Mouse (Mus musculus): Measurements from ENCODE around the gene Rassf3.

Gene Rassf3

DNA sequence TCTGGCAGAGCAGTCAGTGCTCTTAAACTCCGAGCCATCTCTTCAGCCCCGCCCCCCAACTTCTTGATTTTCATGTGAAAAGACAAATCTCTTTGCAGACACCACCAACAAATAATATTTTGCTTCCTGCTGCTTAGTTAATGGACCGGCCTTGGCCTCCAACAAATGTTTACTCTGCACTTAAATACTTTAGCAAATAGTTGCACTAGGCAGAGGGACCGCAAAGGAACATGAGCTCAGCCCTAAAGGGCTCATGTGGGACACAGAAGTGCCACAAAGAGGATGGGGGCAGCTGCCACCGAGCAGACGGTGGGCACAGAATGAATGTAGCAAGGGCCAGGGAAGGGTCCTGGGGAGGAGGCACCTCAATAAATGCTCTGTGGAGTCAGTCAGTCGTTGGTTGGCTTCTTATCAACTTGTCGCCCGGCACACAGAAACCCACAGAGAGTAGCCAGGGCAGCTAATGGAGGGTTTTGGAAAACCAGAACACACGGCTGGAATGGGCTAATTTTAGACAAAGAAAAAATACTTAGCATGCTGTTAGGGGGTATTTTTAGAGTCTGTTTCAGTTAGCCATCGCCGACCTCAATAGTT lies 44.0 kb downstream of the Rassf3 start:
- no peak for DNase-seq (ENCODE audit: extremely low spot score, low read depth, low spot score)

- no peak for DNase-seq (ENCODE audit: extremely low spot score, low read depth, low spot score)
Measured at GRCm38 (mm10) chr10:121430764-121431540, 45.2 kb downstream of the Rassf3 start.

GRCm38 (mm10) chr10:121429981-121430682 lies 46.0 kb downstream of the Rassf3 start:
- no peak for DNase-seq (ENCODE audit: extremely low spot score, low read depth, low spot score)

DNA sequence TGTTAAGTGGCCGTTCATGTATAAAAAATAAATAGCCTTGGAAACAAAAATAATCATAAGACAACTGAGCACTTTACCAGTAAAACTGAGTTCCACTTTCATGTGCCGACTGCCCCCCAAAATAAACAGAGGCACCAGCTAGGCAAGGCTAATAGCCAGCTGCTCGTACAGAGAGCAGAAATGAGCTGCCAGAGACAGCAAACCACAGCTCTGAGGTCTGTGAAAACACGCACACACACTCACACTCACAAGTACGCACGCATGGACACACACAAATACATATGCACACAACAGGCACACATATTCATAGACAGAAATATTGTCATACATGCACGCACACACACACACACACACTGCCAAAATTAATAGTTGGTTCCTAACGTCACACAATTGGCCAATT lies 46.6 kb downstream of the Rassf3 start:
- no peak for DNase-seq (ENCODE audit: extremely low spot score, low read depth, low spot score)

DNA sequence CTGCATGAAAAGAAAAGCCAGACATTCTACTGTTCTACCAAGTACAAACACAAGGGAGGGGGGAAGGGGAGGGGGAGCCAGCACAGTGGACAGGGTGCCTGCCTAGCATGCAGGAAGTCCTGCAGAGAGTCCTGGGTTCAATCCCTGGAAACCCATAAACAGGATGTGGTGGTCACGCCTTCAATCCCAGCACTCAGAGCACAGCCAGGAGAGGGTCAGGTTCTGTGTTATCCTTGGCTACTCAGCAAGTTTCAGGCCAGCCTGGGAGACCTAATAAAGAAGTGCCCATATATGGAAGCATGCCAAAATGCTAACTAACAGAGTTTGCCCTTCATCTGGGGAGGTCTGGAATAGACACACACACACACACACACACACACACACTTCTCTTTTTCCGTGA lies 47.1 kb downstream of the Rassf3 start:
- no peak for DNase-seq (ENCODE audit: extremely low spot score, low read depth, low spot score)

DNA sequence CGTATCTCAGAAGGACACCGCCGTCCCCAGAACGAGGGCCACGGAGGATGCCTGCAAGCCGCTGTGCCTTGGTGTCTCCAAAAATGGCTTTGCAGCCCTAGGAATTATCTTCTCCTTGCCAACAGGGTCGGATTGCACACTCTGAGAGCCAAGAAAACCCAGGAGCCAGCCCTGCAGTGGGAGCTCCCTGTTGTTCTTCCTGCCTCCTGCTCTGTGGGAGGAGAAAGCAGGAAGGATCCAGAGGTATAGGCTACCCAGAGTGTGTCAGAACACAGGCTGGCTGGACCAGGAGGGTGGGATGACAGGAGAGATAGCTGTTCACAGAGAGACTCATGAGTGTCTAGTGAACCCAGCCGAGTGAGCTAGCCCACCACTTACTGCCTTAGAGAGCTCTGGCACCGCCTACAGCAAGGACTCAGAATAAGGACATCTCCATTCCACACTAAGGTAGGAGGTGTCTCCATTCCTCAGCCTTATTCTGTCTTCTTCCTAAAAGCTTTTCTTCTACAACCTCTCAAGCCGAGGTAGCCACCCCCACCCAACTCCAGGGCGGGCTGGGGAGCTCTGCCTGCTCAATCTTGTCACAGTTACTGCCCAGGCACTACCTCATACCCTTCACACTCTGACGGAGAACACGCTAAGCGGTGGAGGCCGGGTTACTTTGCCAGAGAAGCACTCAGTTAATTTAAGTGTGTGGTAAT lies 48.0 kb downstream of the Rassf3 start:
- no peak for DNase-seq (ENCODE audit: extremely low spot score, low read depth, low spot score)

GRCm38 (mm10) chr10:121427136-121427535 lies 49.0 kb downstream of the Rassf3 start:
- DNase-seq (ENCODE audit: extremely low spot score, low read depth, low spot score), result no peak

DNA sequence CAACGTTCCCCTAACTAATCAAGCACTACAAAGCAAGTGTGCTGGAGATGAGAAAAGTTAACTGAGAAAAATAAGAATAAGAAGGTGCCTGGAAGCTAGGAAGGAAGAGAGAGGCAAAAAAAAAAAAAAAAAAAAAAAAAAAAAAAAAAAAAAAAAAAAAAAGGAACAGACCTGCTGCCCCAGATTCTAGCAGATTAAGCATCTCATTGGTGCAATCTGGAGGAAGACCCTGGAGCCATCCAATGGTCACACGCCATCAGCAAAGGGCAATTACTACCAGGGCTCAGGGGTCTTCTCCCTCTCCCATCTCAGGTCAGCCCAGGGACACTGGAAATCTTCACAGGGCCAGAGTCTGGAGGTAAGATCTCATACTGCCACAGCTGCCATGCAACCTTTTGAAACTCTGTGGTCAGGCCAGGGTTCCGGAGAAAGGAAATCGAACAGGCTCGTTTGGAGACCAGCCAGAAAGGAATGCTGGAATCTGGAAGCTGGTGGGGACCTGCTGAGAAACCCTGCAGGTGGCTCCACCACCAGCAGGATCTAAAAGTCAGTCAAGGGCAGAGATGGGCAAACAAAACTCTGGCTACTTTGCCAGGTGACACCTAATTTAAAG lies 49.6 kb downstream of the Rassf3 start:
- no peak for DNase-seq (ENCODE audit: extremely low spot score, low read depth, low spot score)

DNA sequence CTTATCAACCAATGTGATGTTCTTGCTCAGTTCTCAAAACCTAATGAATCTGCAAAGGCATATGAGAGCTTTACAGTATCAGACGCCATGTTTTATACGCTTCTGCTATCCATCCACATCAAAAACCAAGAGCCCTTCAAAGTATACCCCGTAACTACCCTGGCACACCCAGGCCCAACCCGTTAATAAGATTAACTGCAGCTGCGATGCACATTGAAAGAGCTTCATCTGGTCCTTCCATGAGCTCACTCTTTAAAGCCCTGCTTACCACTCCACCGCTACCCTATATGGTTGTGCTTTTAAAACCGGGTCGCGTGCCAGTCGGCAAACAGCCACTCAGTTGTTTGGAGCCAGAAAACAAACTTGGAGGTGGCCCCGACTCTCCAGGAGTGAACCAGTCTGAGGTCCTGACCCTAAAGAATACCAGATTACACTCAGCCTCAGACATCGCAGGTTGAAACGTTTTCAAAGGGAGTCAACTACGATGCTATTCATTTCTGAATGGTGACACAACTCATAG lies 50.6 kb downstream of the Rassf3 start:
- DNase-seq (ENCODE audit: extremely low spot score, low read depth, low spot score), result no peak

DNA sequence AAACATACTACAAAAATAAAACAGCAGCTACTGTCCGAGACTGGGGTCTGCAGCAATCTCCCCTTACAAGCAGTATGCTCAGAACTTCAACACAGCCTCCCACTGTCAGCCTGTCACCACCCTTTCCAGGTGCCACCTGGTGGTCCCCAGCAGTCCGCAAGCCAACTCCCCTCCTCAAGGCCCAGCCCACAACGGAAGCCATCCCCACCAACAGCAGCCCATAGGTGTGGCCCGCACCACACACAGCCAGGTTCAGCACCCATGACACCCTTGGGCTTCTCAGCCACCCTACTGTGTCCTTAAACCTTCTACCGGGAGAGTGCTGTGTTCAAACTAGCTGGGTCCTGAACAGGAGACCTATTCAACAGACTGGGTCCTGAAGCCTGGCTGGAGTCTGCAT lies 51.1 kb downstream of the Rassf3 start:
- no peak for DNase-seq (ENCODE audit: extremely low spot score, low read depth, low spot score)

- DNase-seq (ENCODE audit: extremely low spot score, low read depth, low spot score), result no peak
Measured at GRCm38 (mm10) chr10:121424455-121424854, 51.7 kb downstream of the Rassf3 start.

DNA sequence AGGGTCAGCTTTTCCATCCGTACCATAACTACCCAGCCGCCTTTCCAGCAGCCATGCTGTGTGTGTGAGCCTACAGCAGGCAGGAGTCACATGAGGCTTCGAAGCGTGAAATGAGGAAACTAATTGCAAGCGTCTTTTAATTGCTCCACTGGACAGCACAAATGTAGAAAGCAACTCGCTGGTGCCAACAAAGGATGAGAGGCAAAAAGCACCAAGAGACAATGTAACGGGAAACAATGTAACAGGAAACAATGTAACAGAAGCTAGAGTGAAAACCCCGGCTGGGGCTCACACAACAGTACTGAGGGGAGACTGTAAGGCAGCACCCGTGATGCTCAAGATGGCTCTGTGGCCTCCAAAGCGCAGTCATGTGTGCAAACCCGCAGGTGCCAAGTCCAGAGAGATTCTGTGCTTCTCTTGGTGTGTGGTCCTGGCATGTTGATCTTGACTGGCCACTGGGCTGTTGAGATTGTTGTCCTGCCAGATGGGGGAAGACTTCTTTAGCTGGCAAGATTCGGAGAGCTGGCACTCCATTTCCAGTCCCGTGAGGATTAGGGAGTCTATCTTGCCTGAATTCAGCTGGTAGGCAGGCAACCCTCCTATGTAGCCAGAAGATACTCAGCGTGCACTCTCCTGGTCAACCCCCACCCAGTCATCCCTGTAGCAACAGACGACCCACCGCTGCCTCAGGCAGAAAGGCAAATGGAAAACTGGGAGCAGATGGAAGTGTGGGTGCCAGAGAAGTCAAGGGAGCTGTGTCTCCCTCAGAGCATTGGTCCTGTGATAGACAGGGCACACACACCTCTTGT lies 52.4 kb downstream of the Rassf3 start:
- no peak for DNase-seq (ENCODE audit: extremely low spot score, low read depth, low spot score)

GRCm38 (mm10) chr10:121422294-121422693 lies 53.9 kb downstream of the Rassf3 start:
- no peak for DNase-seq (ENCODE audit: extremely low spot score, low read depth, low spot score)

DNA sequence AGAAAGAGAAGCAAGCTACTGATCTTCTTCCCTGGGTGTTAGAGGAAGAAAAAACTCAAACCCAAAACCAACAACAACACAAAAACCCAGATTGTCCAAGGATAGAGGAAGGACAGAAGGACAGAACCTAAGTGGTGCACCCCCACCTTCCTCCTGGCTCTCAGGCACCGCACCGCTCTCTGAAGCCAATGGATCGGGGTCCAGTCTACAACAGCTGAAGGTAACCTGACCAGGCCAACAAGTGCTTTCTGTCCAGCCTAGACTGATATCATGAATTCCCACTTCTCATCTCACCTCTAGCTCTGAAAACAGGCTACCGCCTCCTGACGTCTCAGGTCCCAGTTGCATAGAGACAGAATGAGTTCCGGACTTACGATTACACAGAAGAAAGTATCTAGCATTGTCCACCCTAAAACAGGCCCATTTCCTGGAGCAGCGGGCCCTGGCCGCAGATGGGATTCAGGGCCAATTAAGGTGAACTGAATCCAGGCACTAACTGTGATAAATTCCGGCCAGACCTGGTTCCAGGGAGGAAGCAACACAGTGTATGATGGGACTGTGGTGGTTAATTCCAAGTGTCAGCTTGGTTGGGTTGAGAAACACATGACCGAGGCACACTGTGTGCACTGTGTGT lies 54.4 kb downstream of the Rassf3 start:
- DNase-seq (ENCODE audit: extremely low spot score, low read depth, low spot score), result no peak

DNA sequence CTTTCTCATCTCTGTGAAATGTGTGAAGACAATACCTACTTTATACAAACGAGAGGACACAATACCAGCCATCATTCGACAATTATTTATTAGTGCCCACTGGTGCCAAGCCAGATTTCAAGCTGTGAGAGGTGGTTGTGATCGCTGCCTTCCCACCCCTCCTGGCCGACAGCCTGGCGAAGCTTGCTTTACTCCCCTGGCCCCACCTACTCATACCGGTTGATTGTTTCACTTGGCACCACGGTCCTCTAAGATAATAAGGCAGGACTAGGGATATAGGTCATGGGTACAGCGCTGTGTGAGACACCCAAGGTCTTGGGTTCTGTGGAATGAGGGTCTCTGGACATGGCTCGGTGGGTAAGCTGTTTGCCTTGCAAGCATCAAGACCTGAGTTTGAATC lies 55.1 kb downstream of the Rassf3 start:
- no peak for DNase-seq (ENCODE audit: extremely low spot score, low read depth, low spot score)

DNA sequence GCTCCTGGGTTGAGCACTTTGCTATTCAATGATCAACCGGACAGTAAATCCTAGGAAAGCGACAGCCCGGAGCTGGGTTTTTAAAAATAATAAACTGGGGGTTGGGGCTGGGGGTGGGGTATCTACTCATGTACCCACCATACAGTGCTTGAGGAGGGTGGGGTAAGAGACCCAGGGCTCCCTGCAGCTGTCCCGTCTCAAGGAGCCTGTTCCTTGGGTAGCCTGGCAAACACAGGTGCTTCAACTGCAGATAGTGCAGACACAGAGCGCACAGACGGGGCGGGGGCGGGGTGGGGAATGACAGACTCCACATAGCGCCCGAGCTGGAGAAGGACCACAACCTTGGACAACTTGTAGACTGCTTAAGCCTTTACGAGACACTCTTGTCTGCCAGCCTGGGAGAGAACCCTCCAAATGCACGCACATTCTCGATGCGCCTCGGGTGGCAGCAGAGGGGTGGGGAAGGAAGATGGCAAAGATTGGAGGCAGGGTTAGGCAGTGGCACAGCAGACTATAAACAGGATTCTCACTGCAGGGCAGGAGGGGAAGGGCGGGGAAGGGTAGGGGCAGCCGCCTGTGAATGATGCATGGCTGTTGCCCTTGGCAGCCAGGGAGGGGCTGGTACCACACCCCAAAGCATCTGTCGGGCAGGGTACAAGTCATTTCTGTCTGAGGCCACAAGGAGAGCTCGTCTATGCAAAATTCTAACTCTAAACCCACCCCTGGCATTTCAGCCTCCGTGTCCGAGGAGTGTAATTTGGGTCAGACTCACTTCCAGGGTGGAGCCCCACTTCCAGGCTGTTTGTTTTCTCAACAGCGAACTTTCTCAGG lies 56.3 kb downstream of the Rassf3 start:
- no peak for DNase-seq (ENCODE audit: extremely low spot score, low read depth, low spot score)

GRCm38 (mm10) chr10:121418835-121419234 lies 57.3 kb downstream of the Rassf3 start:
- DNase-seq (ENCODE audit: extremely low spot score, low read depth, low spot score), result no peak

DNA sequence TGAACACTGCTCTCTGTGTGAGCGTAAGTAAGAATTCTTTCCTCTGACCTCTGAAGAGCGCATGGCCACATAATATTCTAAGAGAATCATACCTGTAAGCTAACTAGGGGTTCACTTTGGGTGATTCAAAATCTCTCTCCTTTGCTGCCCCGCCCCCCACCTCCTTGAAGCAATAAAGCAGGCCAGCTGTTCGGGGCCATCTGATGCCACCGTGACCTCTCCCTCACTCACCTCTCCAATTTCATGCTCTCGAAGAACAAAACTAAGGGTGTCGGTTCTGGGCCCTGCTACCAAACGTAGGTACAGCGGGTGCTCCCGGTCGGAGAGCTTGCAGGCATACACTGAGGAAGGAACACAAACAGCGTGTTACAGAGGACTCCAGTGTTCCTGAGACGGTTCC lies 62.0 kb downstream of the Rassf3 start:
- DNase-seq (ENCODE audit: extremely low spot score, low read depth, low spot score), result no peak

GRCm38 (mm10) chr10:121412824-121413223 lies 63.3 kb downstream of the Rassf3 start:
- no peak for DNase-seq (ENCODE audit: extremely low spot score, low read depth, low spot score)
